Mouse (Mus musculus) liver, adult 10 weeks (tissue): Measurements from ENCODE around the gene Gm17019. TPM values are rescaled to one million over a fixed set of nuclear protein-coding genes. Genes with fewer than 3 reads are reported as not detected.

Experiments
- polyA plus RNA-seq: library from polyadenylated mRNA; stranded (reverse); fragments of 350-450 nt; fragmentation: Illumina TruSeq; extraction: RNeasy Lipid Tissue Mini Kit (QIAGEN cat#74804); gene quantifications from one replicate; pipeline ENCODE4 v1.2.3, GENCODE M21; 2014; ENCODE audit warnings: low read depth, low replicate concordance

Gene Gm17019
- polyA plus RNA-seq = not detected

DNA sequence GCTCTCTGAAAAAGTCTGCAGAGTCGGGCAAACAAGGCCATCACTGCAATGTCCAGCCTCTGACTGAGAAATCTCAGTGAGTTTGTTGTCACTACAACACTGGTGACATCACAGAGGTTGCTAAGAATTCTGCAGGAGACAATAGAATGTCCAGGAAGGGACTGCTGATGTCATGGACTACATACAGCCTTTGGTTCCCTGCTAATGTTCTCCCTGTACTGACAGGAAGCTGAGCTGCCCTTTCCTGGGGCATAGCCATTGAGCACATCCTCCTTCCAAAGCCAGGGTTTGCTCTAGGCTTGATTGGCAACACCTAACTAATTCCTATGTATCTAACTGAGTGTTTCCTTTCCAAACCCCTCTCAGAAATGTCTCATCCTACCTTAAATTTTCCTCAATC, at the start of gene Gm17019:
Gene Gm17019 (minus strand): TSS at position 101 of the 400 bp plus-strand sequence.

Other genes starting within 250 kb of the Gm17019 start
- not detected for gene Gm9758, start 118.1 kb downstream of the Gm17019 start, polyA plus RNA-seq
- not detected for gene Speer4e, start 94.6 kb downstream of the Gm17019 start, polyA plus RNA-seq
- not detected for gene Gm10354, start 54.1 kb downstream of the Gm17019 start, polyA plus RNA-seq